Mouse (Mus musculus): ENCODE measurements around the gene Ccdc6. TPM values are rescaled to one million over a fixed set of nuclear protein-coding genes. Genes with fewer than 3 reads are reported as not detected.

Gene Ccdc6
- polyA plus RNA-seq, 1 experiment from 2014 or later, result 23.0 TPM

DNA sequence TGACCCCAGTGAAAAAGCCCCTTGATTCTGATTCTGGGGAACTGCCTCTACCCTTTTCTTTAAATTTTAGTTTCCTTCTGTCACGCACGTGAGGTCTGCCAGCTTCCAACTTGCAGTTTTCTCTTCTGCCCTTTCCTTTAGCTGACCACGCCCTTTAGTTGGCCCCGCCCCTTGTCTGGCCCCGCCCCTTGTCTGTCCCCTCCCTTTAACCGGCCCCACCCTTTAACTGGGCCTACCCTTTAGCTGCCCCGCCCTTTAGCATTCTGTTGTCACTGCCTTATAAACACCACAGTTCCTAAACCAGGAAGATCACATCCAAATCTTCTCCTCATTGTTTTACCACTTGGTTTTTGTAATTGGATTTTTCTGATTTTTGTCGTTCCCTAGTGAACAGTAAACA is 41.2 kb downstream of the Ccdc6 start:
- Histone ChIP-seq H3K9me3 (no peaks in the 10 kb centered on the region), H3K4me3 (no peak overlapping the region), H3K27ac (replicated peaks) (0 out of 2 replicates have a peak overlapping the region, but pooled peaks have one; percentile 21), H3K36me3 (no peaks in the 10 kb centered on the region), H3K9ac (no peak overlapping the region), H3K27me3 (no peaks in the 10 kb centered on the region), H3K4me2 (no peak overlapping the region), H3K4me1 (replicated peaks) (peaks cover 28% of the 10 kb centered on the region)
- ATAC-seq (ENCODE audit: low FRiP score, low read depth), result no peak
- 68% methylated on average over 8 of the region's 8 CpGs for WGBS

DNA sequence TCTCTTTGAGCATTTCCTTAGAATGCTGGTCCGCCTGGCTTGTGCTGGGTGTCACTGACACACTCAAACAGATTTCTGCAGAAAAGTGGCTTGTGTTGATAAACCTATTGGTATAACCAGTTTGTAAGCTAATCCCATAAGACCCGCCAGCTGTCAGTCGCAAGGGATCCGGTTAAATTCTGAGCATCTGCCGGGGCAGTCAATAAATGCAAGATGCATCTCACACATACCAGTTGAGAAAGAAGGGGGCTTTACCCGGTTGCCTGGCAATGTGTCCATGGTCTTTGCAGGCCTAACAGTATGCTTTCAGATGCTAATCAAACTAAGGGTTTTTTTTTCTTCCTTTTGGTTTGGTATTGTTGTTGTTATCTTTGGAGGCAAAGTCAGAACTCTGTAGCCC is 42.4 kb downstream of the Ccdc6 start:
- 22% methylated on average over 6 of the region's 6 CpGs for WGBS
- Histone ChIP-seq H3K4me2 (no peak overlapping the region), H3K27ac (replicated peaks) (peak overlapping the region; percentile 35; the same call in 1 of the 2 replicates)

DNA sequence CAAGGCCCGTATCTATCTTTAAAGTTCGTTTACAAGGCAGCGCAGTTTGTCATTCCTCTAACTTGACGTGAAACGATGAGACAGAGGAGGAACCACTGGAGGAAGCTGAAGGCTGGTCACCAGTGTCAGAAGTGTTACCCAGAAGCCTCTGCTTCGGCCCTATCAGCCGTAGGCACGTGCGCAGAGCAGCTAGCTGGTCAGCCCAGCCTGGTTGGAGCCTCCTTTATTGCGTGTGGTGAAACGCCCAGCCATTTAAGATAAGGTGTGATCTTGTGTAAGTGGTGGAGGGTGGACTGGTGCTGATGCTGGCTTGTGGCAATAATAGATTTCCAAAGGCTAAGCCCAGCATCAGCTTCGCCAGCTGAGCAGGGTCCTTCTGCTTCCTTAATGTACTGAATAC is 43.5 kb downstream of the Ccdc6 start:
- peaks cover 10% of the 10 kb centered on the region for H3K36me3 ChIP-seq
- H3K4me2 ChIP-seq, result no peak overlapping the region
- H3K4me3 ChIP-seq, result no peak overlapping the region
- no peak overlapping the region for H3K9ac ChIP-seq
- ATAC-seq (ENCODE audit: low FRiP score, low read depth), result no peak
- WGBS, result 94% methylated on average over 12 of the region's 12 CpGs
- H3K27me3 ChIP-seq, result no peaks in the 10 kb centered on the region
- no peaks in the 10 kb centered on the region for H3K9me3 ChIP-seq
- H3K4me1 ChIP-seq (replicated peaks), result peaks cover 21% of the 10 kb centered on the region
- H3K27ac ChIP-seq (replicated peaks), result no peak overlapping the region

More for the DNA sequence above, 42.4 kb downstream of the Ccdc6 start:
- Histone ChIP-seq H3K36me3 (peaks cover 4% of the 10 kb centered on the region; the same call in 1 of the 2 replicates), H3K9ac (no peak overlapping the region), H3K4me3 (no peak overlapping the region), H3K4me1 (replicated peaks) (peaks cover 21% of the 10 kb centered on the region), H3K9me3 (no peaks in the 10 kb centered on the region), H3K27me3 (no peaks in the 10 kb centered on the region)
- no peak for ATAC-seq (ENCODE audit: low FRiP score, low read depth)

DNA sequence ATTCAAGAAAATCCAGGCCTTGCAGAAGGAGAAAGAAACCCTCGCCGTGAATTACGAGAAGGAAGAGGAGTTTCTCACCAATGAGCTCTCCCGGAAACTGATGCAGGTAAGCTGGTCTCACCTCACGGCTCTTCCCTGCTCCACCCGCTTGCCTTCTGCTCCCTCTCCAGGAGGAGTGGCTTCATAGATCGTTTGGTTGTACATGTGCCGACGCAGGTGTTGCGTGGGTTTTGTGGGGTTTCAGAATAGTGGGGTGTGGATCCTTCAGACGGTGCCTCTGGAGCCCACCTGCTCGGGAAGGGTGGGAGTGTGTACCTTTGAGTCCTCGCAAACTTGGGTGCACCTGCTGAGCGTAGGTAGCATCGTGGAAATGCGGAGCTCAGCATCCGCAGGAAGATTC is 45.7 kb downstream of the Ccdc6 start:
- no peak overlapping the region for H3K27ac ChIP-seq (replicated peaks)
- ATAC-seq (ENCODE audit: low FRiP score, low read depth), result no peak
- peaks cover 21% of the 10 kb centered on the region for H3K4me1 ChIP-seq (replicated peaks)
- H3K4me3 ChIP-seq, result no peak overlapping the region
- H3K36me3 ChIP-seq, result peaks cover 22% of the 10 kb centered on the region
- no peaks in the 10 kb centered on the region for H3K27me3 ChIP-seq
- WGBS, result 96% methylated on average over 17 of the region's 17 CpGs
- H3K9ac ChIP-seq, result no peak overlapping the region
- no peak overlapping the region for H3K4me2 ChIP-seq
- no peaks in the 10 kb centered on the region for H3K9me3 ChIP-seq

DNA sequence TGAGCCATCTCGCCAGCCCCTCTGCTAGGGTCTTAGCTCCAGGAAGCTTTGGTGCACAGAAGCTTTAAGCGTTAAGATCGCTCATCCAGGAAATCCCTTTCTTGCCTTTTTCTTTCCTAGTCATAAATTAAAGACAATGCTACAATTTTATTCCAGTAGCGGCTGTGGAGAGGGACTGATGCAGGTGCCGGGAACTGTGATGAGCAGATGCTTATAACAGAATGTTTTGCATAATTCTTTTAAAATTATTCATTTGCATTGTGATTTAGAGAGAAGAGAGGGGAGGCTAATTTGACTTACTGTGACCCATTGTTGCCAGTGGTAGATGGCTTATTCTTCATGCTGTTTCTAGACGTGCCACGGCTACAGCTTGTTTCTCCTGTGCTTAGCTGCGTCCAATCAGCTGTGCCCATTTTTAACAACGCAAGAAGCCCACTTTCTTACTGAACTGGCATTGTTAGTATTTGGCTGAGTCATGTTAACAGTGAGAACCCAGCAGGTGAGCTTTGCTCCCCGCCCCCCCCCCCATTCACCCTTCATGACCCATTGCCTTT is 47.2 kb downstream of the Ccdc6 start:
- no peak for ATAC-seq (ENCODE audit: low FRiP score, low read depth)
- Histone ChIP-seq H3K4me3 (no peak overlapping the region), H3K36me3 (peaks cover 22% of the 10 kb centered on the region), H3K27ac (replicated peaks) (no peak overlapping the region), H3K9ac (no peak overlapping the region), H3K27me3 (no peaks in the 10 kb centered on the region), H3K4me1 (replicated peaks) (peaks cover 17% of the 10 kb centered on the region), H3K4me2 (no peak overlapping the region), H3K9me3 (no peaks in the 10 kb centered on the region)
- 47% methylated on average over 10 of the region's 10 CpGs for WGBS

DNA sequence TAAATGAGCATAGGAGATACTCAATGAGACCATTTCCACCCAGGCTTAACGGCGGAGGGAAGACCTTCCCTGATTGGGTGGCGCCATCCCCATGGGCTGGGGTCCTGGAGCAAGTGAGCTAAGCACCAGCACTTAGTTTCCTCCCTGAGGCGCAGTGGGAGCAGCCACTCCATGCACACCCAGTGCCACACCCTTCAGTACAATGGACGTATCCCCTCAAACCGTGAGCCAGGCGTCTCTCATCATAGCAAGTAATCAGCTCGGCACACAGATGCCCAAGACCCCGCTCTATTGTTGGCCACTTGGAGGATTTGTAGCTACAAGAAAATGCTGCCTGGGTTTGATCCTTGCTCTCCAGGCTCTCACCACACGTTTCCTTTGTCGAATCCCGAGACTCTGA is 49.0 kb downstream of the Ccdc6 start:
- Histone ChIP-seq H3K27me3 (no peaks in the 10 kb centered on the region), H3K36me3 (peaks cover 22% of the 10 kb centered on the region), H3K27ac (replicated peaks) (no peak overlapping the region), H3K9me3 (no peaks in the 10 kb centered on the region), H3K4me2 (no peak overlapping the region), H3K4me3 (no peak overlapping the region), H3K4me1 (replicated peaks) (peaks cover 12% of the 10 kb centered on the region), H3K9ac (no peak overlapping the region)
- WGBS, result 97% methylated on average over 12 of the region's 12 CpGs
- ATAC-seq (ENCODE audit: low FRiP score, low read depth), result no peak

DNA sequence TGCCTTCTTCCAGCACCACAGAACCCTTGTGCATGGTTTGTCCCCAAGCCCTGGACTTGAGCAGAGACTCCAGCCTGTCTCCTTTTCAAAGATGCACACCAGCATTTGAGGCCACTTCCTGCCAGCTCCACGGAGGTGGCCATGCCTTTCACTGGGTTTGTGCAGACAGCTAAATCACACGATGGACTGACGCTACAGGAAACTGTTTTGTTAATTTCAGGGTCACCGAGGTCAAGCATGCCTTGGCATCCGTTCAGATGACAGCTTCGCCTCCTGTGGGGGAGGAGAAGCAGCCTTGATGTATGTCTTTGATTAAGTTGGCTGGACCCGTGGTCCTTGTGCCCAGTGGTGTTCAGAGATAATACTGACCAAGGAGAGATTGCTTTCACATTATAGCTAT is 52.2 kb downstream of the Ccdc6 start:
- H3K27ac ChIP-seq (replicated peaks), result peak overlapping the region; percentile 31; the same call in 1 of the 2 replicates

DNA sequence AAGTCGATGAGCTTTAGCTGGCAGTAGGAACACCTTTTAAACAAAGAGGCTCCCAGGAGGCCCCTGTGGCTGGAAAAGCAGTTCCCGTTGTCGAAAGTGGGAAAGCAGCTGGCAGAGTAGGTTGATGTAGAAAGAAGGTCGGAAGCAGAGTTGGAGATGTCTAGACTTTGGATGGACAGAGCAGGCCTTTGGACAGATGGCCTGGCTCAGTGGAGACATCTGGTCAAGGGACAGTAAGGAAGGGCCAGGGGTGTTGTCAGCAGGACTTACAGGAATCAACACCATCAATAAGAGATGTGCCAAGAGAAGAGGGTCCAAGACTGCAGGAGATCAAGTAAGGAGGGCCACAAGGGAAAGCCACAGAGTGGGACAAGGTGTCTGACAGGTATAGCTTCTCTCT is 53.4 kb downstream of the Ccdc6 start:
- Histone ChIP-seq H3K9ac (no peak overlapping the region), H3K4me3 (no peak overlapping the region), H3K4me2 (no peak overlapping the region), H3K27me3 (no peaks in the 10 kb centered on the region), H3K36me3 (peaks cover 12% of the 10 kb centered on the region), H3K27ac (replicated peaks) (no peak overlapping the region), H3K4me1 (replicated peaks) (peaks cover 30% of the 10 kb centered on the region), H3K9me3 (no peaks in the 10 kb centered on the region)
- WGBS, result 49% methylated on average over 4 of the region's 4 CpGs
- no peak for ATAC-seq (ENCODE audit: low FRiP score, low read depth)

More for the DNA sequence above, 52.2 kb downstream of the Ccdc6 start:
- H3K4me3 ChIP-seq, result no peak overlapping the region
- no peaks in the 10 kb centered on the region for H3K27me3 ChIP-seq
- no peak for ATAC-seq (ENCODE audit: low FRiP score, low read depth)
- no peak overlapping the region for H3K9ac ChIP-seq
- H3K36me3 ChIP-seq, result peaks cover 18% of the 10 kb centered on the region
- H3K4me2 ChIP-seq, result no peak overlapping the region
- WGBS, result 20% methylated on average over 7 of the region's 7 CpGs
- no peaks in the 10 kb centered on the region for H3K9me3 ChIP-seq
- peaks cover 30% of the 10 kb centered on the region for H3K4me1 ChIP-seq (replicated peaks)

DNA sequence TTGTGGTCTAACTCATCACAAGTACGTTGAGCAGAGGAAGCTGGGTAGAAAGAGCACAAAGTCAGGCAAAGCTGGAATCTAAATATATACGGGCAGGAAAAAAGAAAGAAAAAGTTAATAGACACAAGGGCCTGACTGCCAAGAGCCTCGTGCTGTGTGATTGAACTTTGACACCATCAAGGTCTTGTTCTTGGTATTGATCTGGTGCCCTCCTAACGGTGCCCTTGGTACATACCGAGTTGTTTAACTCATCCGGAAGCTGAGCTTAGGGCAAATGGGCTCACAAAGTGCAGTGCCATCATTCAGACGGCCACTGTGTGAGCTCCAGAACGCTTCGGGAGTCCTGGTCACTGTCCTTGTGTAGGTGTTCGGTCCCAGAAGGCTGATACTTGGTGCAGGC is 54.2 kb downstream of the Ccdc6 start:
- Histone ChIP-seq H3K9me3 (no peaks in the 10 kb centered on the region), H3K4me2 (no peak overlapping the region), H3K36me3 (peaks cover 12% of the 10 kb centered on the region), H3K27ac (replicated peaks) (no peak overlapping the region), H3K9ac (no peak overlapping the region), H3K4me3 (no peak overlapping the region), H3K27me3 (no peaks in the 10 kb centered on the region), H3K4me1 (replicated peaks) (peaks cover 30% of the 10 kb centered on the region)
- no peak for ATAC-seq (ENCODE audit: low FRiP score, low read depth)
- WGBS, result 87% methylated on average over 10 of the region's 10 CpGs

DNA sequence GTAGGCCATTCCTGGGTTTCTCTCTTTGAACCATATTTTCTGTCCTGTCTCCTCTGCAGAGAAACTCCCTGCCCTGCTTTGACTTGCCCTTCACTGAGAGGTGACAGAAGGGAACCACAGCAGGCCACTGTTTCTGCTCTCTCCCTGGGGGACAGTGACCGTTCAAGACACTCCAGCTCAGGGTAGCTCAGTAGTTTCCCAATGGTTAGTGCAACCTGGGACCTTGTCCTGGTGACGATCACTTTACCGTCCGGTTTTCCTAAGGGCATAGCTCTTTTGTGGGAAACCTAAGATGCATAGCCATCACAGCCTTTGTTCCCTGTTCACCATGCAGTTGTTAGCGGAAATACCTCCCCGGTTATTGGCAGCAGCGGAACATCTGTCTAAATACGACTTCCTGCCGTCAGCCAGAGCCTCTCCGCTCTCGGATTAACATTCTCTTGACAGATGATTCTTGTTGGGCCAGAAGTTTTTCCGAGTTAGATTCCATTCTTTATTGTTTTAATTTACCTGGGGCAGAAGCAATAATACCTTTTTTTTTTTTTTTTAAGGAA is 55.3 kb downstream of the Ccdc6 start:
- Histone ChIP-seq H3K27me3 (no peaks in the 10 kb centered on the region), H3K9ac (no peak overlapping the region), H3K4me2 (no peak overlapping the region), H3K27ac (replicated peaks) (peak overlapping the region; percentile 35; the same call in 1 of the 2 replicates), H3K4me1 (replicated peaks) (peaks cover 30% of the 10 kb centered on the region), H3K9me3 (no peaks in the 10 kb centered on the region), H3K4me3 (no peak overlapping the region), H3K36me3 (peaks cover 16% of the 10 kb centered on the region)
- no peak for ATAC-seq (ENCODE audit: low FRiP score, low read depth)
- 55% methylated on average over 12 of the region's 12 CpGs for WGBS

DNA sequence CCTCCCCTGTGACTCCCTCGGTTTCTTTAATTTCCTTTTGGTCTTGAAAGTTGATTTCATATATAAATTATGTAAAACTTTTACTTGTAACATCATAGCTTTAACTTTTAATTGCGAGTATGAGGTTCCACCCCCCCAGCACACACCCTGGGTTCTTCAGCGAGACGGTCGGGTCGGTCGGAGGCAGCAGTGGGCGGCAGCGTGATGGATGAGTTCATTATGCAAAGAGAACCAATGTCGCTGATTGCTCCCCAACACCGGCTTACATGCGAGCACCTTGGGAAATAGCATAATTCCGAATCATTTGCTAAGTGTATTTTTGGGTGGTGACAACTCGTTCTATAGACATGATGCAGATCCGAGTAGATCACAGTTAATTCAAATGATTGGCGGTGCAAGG is 56.9 kb downstream of the Ccdc6 start:
- no peak for ATAC-seq (ENCODE audit: low FRiP score, low read depth)
- Histone ChIP-seq H3K27ac (replicated peaks) (no peak overlapping the region), H3K27me3 (no peaks in the 10 kb centered on the region), H3K9me3 (no peaks in the 10 kb centered on the region), H3K9ac (no peak overlapping the region), H3K4me1 (replicated peaks) (peaks cover 27% of the 10 kb centered on the region), H3K36me3 (peaks cover 16% of the 10 kb centered on the region), H3K4me3 (no peak overlapping the region), H3K4me2 (no peak overlapping the region)
- WGBS, result 60% methylated on average over 16 of the region's 16 CpGs

DNA sequence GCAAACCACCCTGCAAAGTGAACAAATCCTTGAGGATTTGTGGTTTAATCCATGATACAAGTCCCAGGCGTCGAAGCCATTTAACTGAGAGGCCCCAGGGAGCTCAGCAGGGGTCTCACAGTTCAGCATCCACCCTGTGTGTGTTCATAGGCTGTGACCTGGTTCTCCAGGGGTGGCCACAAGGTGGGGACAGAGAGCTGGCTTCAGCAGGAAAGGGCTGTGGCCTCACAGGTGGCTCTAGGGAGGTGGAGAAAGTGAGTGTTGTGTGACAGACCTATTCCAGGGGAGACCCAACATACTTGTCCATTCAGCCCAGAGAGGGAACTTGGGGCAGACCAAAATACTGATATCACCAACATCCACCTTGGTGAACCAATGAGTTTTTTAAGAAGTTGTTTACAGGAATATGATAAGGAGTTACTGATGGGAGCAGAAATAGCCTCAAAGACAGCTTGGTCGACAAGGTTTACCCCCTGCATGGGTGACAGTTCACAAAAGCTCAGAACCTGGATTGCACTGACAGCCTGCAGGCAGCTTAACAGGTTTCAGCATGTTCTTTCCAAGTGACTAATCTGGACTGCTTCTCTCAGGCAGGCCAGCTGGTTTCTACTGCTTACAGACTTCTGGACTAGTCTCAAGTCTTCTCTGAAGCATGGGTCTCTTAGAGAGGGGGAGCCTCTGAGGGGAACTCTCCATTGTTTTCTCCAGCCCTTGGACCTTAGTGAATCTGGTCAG is 59.7 kb downstream of the Ccdc6 start:
- Histone ChIP-seq H3K9ac (no peak overlapping the region), H3K27ac (replicated peaks) (no peak overlapping the region), H3K27me3 (no peaks in the 10 kb centered on the region), H3K36me3 (peaks cover 16% of the 10 kb centered on the region), H3K4me1 (replicated peaks) (peaks cover 18% of the 10 kb centered on the region), H3K9me3 (no peaks in the 10 kb centered on the region), H3K4me2 (no peak overlapping the region), H3K4me3 (no peak overlapping the region)
- no peak for ATAC-seq (ENCODE audit: low FRiP score, low read depth)
- 70% methylated on average over 3 of the region's 3 CpGs for WGBS

Data from hindbrain, embryonic 15.5 days (tissue).